12 mouse cellular contexts compared by ENCODE assay signal in genomic region chr19:47512794-47513617, GRCm38 (mm10). TPM values are rescaled to one million over a fixed set of nuclear protein-coding genes. Genes with fewer than 3 reads are reported as not detected.
DNase-seq lines count a peak whose midpoint lies in the region; ATAC-seq and TF ChIP-seq lines count a peak whose summit lies in the region.
"Had no signal": no experiment of that assay in that cellular context is flagged by ENCODE, and none has a peak within 500 bp of the region (broad histone marks: within the 10 kb centered on the region; RNA-seq: fewer than 3 reads in every experiment).

No protein-coding gene starts in this region.

- H3K36me3 ChIP-seq in kidney, embryonic 14.5 days (ENCODE audit: control insufficient read depth, insufficient read depth, low read length), result peaks cover 28% of the 10 kb centered on the region
- H3K36me3 ChIP-seq in heart, postnatal 0 days (replicated peaks; ENCODE audit: control insufficient read depth, insufficient read depth, low read length), result 0 out of 2 replicates have a peak, but pooled peaks cover 12% of the 10 kb centered on the region
- H3K36me3 ChIP-seq in small intestine, adult 2 months (ENCODE audit: control insufficient read depth, insufficient read depth, low read length), result peaks cover 4% of the 10 kb centered on the region; the same call in 1 of the 2 replicates
- H3K36me3 ChIP-seq in forebrain, postnatal 0 days (ENCODE audit: insufficient read depth), result peaks cover 22% of the 10 kb centered on the region; the same call in 1 of the 2 replicates

- TF ChIP-seq POLR2A in small intestine, adult 2 months (IDR thresholded peaks at IDR 0.05; ENCODE audit: low read depth, low read length), result no peak

- no peak for TF ChIP-seq CTCF in heart, postnatal 0 days (IDR thresholded peaks at IDR 0.05; ENCODE audit: low read depth)
- no peak for TF ChIP-seq CTCF in small intestine, adult 2 months (IDR thresholded peaks at IDR 0.05; ENCODE audit: extremely low read depth, insufficient read length, insufficient replicate concordance, low read depth, low read length)
- TF ChIP-seq CTCF in forebrain, postnatal 0 days (IDR thresholded peaks at IDR 0.05; ENCODE audit: low read depth), result no peak

- no peak overlapping the region for H3K4me2 ChIP-seq in kidney, embryonic 14.5 days (replicated peaks; ENCODE audit: low read depth, low read length)
- no peak overlapping the region for H3K4me2 ChIP-seq in heart, postnatal 0 days (ENCODE audit: low read depth, low read length)
- H3K4me2 ChIP-seq in forebrain, postnatal 0 days (ENCODE audit: low read depth), result no peak overlapping the region
- H3K4me2 ChIP-seq: embryonic facial prominence, embryonic 15.5 days; forebrain, embryonic 15.5 days had no signal

- no peak overlapping the region for H3K4me3 ChIP-seq in kidney, embryonic 14.5 days (ENCODE audit: low read length)
- H3K4me3 ChIP-seq in heart, postnatal 0 days (ENCODE audit: low read depth, low read length), result no peak overlapping the region
- H3K4me3 ChIP-seq in small intestine, adult 2 months (ENCODE audit: low read depth, low read length), result no peak overlapping the region
- H3K4me3 ChIP-seq in forebrain, postnatal 0 days (ENCODE audit: low read depth, low read length), result no peak overlapping the region
- H3K4me3 ChIP-seq: embryonic facial prominence, embryonic 15.5 days; forebrain, embryonic 15.5 days had no signal

- no peaks in the 10 kb centered on the region for H3K27me3 ChIP-seq in kidney, embryonic 14.5 days (ENCODE audit: control insufficient read depth, insufficient read depth, low read length)
- H3K27me3 ChIP-seq in heart, postnatal 0 days (ENCODE audit: control insufficient read depth, insufficient read depth, low read length), result no peaks in the 10 kb centered on the region
- no peaks in the 10 kb centered on the region for H3K27me3 ChIP-seq in small intestine, adult 2 months (ENCODE audit: control insufficient read depth, insufficient read depth, low read length)
- no peaks in the 10 kb centered on the region for H3K27me3 ChIP-seq in forebrain, postnatal 0 days (ENCODE audit: insufficient read depth, low read length)
- H3K27me3 ChIP-seq: embryonic facial prominence, embryonic 15.5 days; forebrain, embryonic 15.5 days had no signal

- H3K9me3 ChIP-seq in kidney, embryonic 14.5 days (ENCODE audit: control insufficient read depth, low read length), result no peaks in the 10 kb centered on the region
- H3K9me3 ChIP-seq in heart, postnatal 0 days (replicated peaks; ENCODE audit: control insufficient read depth, low read length), result no peaks in the 10 kb centered on the region
- H3K9me3 ChIP-seq in forebrain, postnatal 0 days (ENCODE audit: low read length), result no peaks in the 10 kb centered on the region
- H3K9me3 ChIP-seq: embryonic facial prominence, embryonic 15.5 days; forebrain, embryonic 15.5 days had no signal

- H3K27ac ChIP-seq in kidney, embryonic 14.5 days (ENCODE audit: low read depth, low read length), result no peak overlapping the region
- peak overlapping the region; percentile 75 for H3K27ac ChIP-seq in heart, postnatal 0 days (ENCODE audit: low read depth)
- peak overlapping the region; percentile 40 for H3K27ac ChIP-seq in small intestine, adult 2 months (ENCODE audit: insufficient read depth, low read depth, low read length)
- no peak overlapping the region for H3K27ac ChIP-seq in forebrain, postnatal 0 days (ENCODE audit: low read depth, low read length)
- H3K27ac ChIP-seq: forebrain, embryonic 15.5 days; liver, embryonic 14.5 days had no signal

- H3K4me1 ChIP-seq in kidney, embryonic 14.5 days (ENCODE audit: control insufficient read depth, insufficient read depth, low read length), result peaks cover 40% of the 10 kb centered on the region
- peaks cover 45% of the 10 kb centered on the region for H3K4me1 ChIP-seq in heart, postnatal 0 days (ENCODE audit: control insufficient read depth, insufficient read depth)
- peaks cover 24% of the 10 kb centered on the region for H3K4me1 ChIP-seq in small intestine, adult 2 months (ENCODE audit: control insufficient read depth, insufficient read depth, insufficient read length, low read length)
- H3K4me1 ChIP-seq in forebrain, postnatal 0 days (ENCODE audit: insufficient read depth), result no peaks in the 10 kb centered on the region

- no peak for ATAC-seq in kidney, embryonic 14.5 days (ENCODE audit: low FRiP score, low TSS enrichment)
- ATAC-seq in heart, postnatal 0 days (ENCODE audit: insufficient read depth, low read depth), result peak; percentile 12; the same call in 1 of the 2 replicates
- no peak for ATAC-seq in forebrain, postnatal 0 days
- ATAC-seq: forebrain, embryonic 15.5 days had no signal

- peak; percentile 42 for DNase-seq in kidney, adult 18-20 months
- DNase-seq in heart, postnatal 0 days (ENCODE audit: low spot score), result no peak
- DNase-seq in lung, adult 18-20 months, result peak; percentile 45 to 71
- DNase-seq in cerebellum, adult 9-11 months, result no peak
- DNase-seq in forebrain, postnatal 0 days, result no peak
- no peak for DNase-seq in right cerebral cortex, postnatal 25 days
- DNase-seq: cerebellum, postnatal 14 days had no signal

- no peak for TF ChIP-seq EP300 in heart, postnatal 0 days (IDR thresholded peaks at IDR 0.05; ENCODE audit: low read depth)

- no peak overlapping the region for H3K9ac ChIP-seq in kidney, embryonic 14.5 days (ENCODE audit: low read depth, low read length)
- no peak overlapping the region for H3K9ac ChIP-seq in heart, postnatal 0 days (replicated peaks; ENCODE audit: low read depth, low read length)
- H3K9ac ChIP-seq in forebrain, postnatal 0 days, result no peak overlapping the region
- H3K9ac ChIP-seq: embryonic facial prominence, embryonic 15.5 days; forebrain, embryonic 15.5 days; liver, embryonic 14.5 days had no signal

- WGBS in kidney, embryonic 14.5 days, result 59% methylated on average over 21 of the region's 21 CpGs
- 64% methylated on average over 21 of the region's 21 CpGs for WGBS in heart, postnatal 0 days
- 62% methylated on average over 21 of the region's 21 CpGs for WGBS in small intestine, adult 2 months
- WGBS in forebrain, postnatal 0 days, result 90% methylated on average over 21 of the region's 21 CpGs

RNA-seq across cellular contexts. Expression of gene Stn1, which starts 24.3 kb away (rescaled TPM):
- 54.7 and 55.0 TPM in 2 replicates for polyA plus RNA-seq in kidney, embryonic 14.5 days (2014; fragmentation: Nextera tagmentation; extraction: Ambion mirVana)
- total RNA-seq in heart, postnatal 0 days (2014; rRNA removed; ENCODE audit: low replicate concordance), result 26.1 and 71.6 TPM in 2 replicates
- 20.1 and 21.6 TPM in 2 replicates for polyA plus RNA-seq in heart, postnatal 0 days (2015; fragmentation: Nextera tagmentation; extraction: Ambion mirVana)
- 9.2 and 15.0 TPM in 2 replicates for polyA plus RNA-seq in small intestine, adult 2 months (2012; rRNA removed)
- total RNA-seq in forebrain, postnatal 0 days (2014; rRNA removed), result 17.1 and 19.6 TPM in 2 replicates
- 20.9 and 22.7 TPM in 2 replicates for polyA plus RNA-seq in forebrain, postnatal 0 days (2015; fragmentation: Nextera tagmentation; extraction: Ambion mirVana)

RNA-seq across cellular contexts. Expression of gene Sh3pxd2a, which starts 48.8 kb away (rescaled TPM):
- polyA plus RNA-seq in kidney, embryonic 14.5 days (2014; fragmentation: Nextera tagmentation; extraction: Ambion mirVana), result 8.7 and 9.6 TPM in 2 replicates
- 45.0 and 47.2 TPM in 2 replicates for total RNA-seq in heart, postnatal 0 days (2014; rRNA removed; ENCODE audit: low replicate concordance)
- 2.9 and 3.4 TPM in 2 replicates for polyA plus RNA-seq in heart, postnatal 0 days (2015; fragmentation: Nextera tagmentation; extraction: Ambion mirVana)
- polyA plus RNA-seq in small intestine, adult 2 months (2012; rRNA removed), result 6.2 and 6.3 TPM in 2 replicates
- total RNA-seq in forebrain, postnatal 0 days (2014; rRNA removed), result 16.1 and 20.8 TPM in 2 replicates
- 0.98 and 1.2 TPM in 2 replicates for polyA plus RNA-seq in forebrain, postnatal 0 days (2015; fragmentation: Nextera tagmentation; extraction: Ambion mirVana)

Comparison
In these comparisons a context has a peak if more than half of its experiments do, and no peak if none do; other contexts are left out.
1. DNase-seq: peak in kidney, adult 18-20 months (single experiment) and lung, adult 18-20 months (2 of 2); none in heart, postnatal 0 days (single experiment), cerebellum, adult 9-11 months (single experiment), forebrain, postnatal 0 days (single experiment) and right cerebral cortex, postnatal 25 days (single experiment).
2. H3K27ac ChIP-seq: peak in heart, postnatal 0 days (single experiment) and small intestine, adult 2 months (single experiment); none in kidney, embryonic 14.5 days (single experiment) and forebrain, postnatal 0 days (single experiment).